13 mouse cellular contexts compared by ENCODE assay signal in the genomic region with DNA sequence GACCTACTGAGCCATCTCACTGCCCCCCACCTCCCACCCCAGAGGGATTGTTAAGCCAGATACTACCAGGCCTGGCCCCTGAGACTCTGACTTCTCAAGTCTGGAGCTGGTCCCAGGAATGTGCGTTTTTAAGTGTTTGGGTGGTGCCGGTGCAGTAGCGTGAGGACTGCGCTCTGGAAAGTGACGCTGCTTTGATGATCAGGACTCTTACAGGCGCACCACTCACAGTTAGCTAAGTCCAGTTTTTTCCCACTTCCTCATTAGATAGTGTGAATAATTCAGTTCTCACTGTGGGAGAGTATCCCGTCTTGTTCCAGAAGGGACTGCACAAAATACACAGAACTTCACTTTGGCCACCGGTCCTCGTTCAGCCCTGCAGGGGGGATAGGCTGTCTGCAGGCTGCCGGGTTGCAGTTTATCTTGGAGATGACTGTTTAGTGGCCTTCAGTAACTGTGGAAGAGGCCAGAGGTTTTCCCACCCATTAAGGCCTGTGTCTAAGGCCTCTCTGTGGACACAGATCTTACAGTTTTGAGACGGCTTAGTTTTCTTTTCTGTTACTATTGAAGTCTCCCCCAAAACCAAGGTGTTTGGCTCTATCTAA.
DNase-seq lines count a peak whose midpoint lies in the region; ATAC-seq and TF ChIP-seq lines count a peak whose summit lies in the region.
"Had no signal": no experiment of that assay in that cellular context is flagged by ENCODE, and none has a peak within 500 bp of the region (broad histone marks: within the 10 kb centered on the region; RNA-seq: fewer than 3 reads in every experiment).

No protein-coding gene starts in this region.

- H3K4me1 ChIP-seq in limb, embryonic 13.5 days: peaks cover 55% of the 10 kb centered on the region
- peaks cover 26% of the 10 kb centered on the region for H3K4me1 ChIP-seq in limb, embryonic 10.5 days
- H3K4me1 ChIP-seq in heart, postnatal 0 days (ENCODE audit: control insufficient read depth, insufficient read depth): peaks cover 40% of the 10 kb centered on the region

- H3K9me3 ChIP-seq in limb, embryonic 13.5 days: peaks cover 4% of the 10 kb centered on the region; the same call in 1 of the 2 replicates
- no peaks in the 10 kb centered on the region for H3K9me3 ChIP-seq in limb, embryonic 10.5 days (replicated peaks)
- H3K9me3 ChIP-seq in heart, postnatal 0 days (replicated peaks; ENCODE audit: control insufficient read depth, low read length): no peaks in the 10 kb centered on the region
- H3K9me3 ChIP-seq: neural tube, embryonic 15.5 days had no signal

- no peak for TF ChIP-seq EP300 in heart, postnatal 0 days (IDR thresholded peaks at IDR 0.05; ENCODE audit: low read depth)

- 36% methylated on average over 11 of the region's 11 CpGs for WGBS in limb, embryonic 13.5 days
- 60% methylated on average over 11 of the region's 11 CpGs for WGBS in limb, embryonic 10.5 days
- 12% methylated on average over 11 of the region's 11 CpGs for WGBS in heart, postnatal 0 days

- no peaks in the 10 kb centered on the region for H3K27me3 ChIP-seq in limb, embryonic 13.5 days
- no peaks in the 10 kb centered on the region for H3K27me3 ChIP-seq in limb, embryonic 10.5 days (ENCODE audit: low read depth, poor library complexity, severe bottlenecking)
- no peaks in the 10 kb centered on the region for H3K27me3 ChIP-seq in heart, postnatal 0 days (ENCODE audit: control insufficient read depth, insufficient read depth, low read length)
- H3K27me3 ChIP-seq: neural tube, embryonic 15.5 days had no signal

- no peak overlapping the region; the same call in 1 of the 2 replicates for H3K9ac ChIP-seq in limb, embryonic 13.5 days
- no peak overlapping the region for H3K9ac ChIP-seq in heart, postnatal 0 days (replicated peaks; ENCODE audit: low read depth, low read length)
- H3K9ac ChIP-seq: neural tube, embryonic 15.5 days had no signal

- ATAC-seq in limb, embryonic 13.5 days (ENCODE audit: low FRiP score, low read depth): no peak
- ATAC-seq in heart, postnatal 0 days (ENCODE audit: insufficient read depth, low read depth): peak; percentile 53
- ATAC-seq in megakaryocyte progenitor cell, adult 5-6 weeks (replicated peaks; ENCODE audit: poor library complexity): 0 out of 2 replicates have a peak, but pooled peaks have one; percentile 16

- TF ChIP-seq CTCF in heart, postnatal 0 days (IDR thresholded peaks at IDR 0.05; ENCODE audit: low read depth): no peak

- peaks cover 52% of the 10 kb centered on the region for H3K36me3 ChIP-seq in limb, embryonic 13.5 days
- H3K36me3 ChIP-seq in limb, embryonic 10.5 days: peaks cover 83% of the 10 kb centered on the region
- peaks cover 4% of the 10 kb centered on the region; the same call in 1 of the 2 replicates for H3K36me3 ChIP-seq in heart, postnatal 0 days (replicated peaks; ENCODE audit: control insufficient read depth, insufficient read depth, low read length)

- peak overlapping the region; percentile 28; the same call in 1 of the 2 replicates for H3K27ac ChIP-seq in limb, embryonic 13.5 days
- H3K27ac ChIP-seq in limb, embryonic 10.5 days: no peak overlapping the region
- peak overlapping the region; percentile 33 for H3K27ac ChIP-seq in heart, postnatal 0 days (ENCODE audit: low read depth)
- H3K27ac ChIP-seq: neural tube, embryonic 15.5 days had no signal

- DNase-seq in adrenal gland, postnatal 10 days: peak; percentile 41
- DNase-seq in adrenal gland, adult 8-10 months: no peak
- no peak for DNase-seq in limb, embryonic 10.5 days (ENCODE audit: low spot score)
- peak; percentile 82 for DNase-seq in heart, postnatal 0 days (ENCODE audit: low spot score)
- no peak for DNase-seq in cerebellum, postnatal 36 days
- no peak for DNase-seq in urinary bladder, postnatal 4 days (ENCODE audit: low spot score in 2 of 2)
- DNase-seq: gastrocnemius, postnatal 36 days; kidney, adult 2 months; midbrain, embryonic 14.5 days had no signal

- no peak overlapping the region for H3K4me3 ChIP-seq in limb, embryonic 13.5 days
- no peak overlapping the region for H3K4me3 ChIP-seq in limb, embryonic 10.5 days
- no peak overlapping the region for H3K4me3 ChIP-seq in heart, postnatal 0 days (ENCODE audit: low read depth, low read length)
- H3K4me3 ChIP-seq: neural tube, embryonic 15.5 days had no signal

- H3K4me2 ChIP-seq in limb, embryonic 13.5 days (replicated peaks): no peak overlapping the region
- peak overlapping the region; percentile 28; the same call in 1 of the 2 replicates for H3K4me2 ChIP-seq in heart, postnatal 0 days (ENCODE audit: low read depth, low read length)
- H3K4me2 ChIP-seq: liver, embryonic 11.5 days; neural tube, embryonic 15.5 days had no signal

Comparison
In these comparisons a context has a peak if more than half of its experiments do, and no peak if none do; other contexts are left out.
1. DNase-seq: peak in adrenal gland, postnatal 10 days (single experiment) and heart, postnatal 0 days (single experiment); none in adrenal gland, adult 8-10 months (single experiment), limb, embryonic 10.5 days (single experiment), cerebellum, postnatal 36 days (0 of 2) and urinary bladder, postnatal 4 days (0 of 2).